Mouse (Mus musculus) hindbrain, embryonic 11.5 days (tissue): ENCODE measurements around the gene Olfr987. TPM values are rescaled to one million over a fixed set of nuclear protein-coding genes. Genes with fewer than 3 reads are reported as not detected.

ENCODE experiments used
- polyA plus RNA-seq: library from polyadenylated mRNA; unstranded; fragments of >200 nt; fragmentation: Nextera tagmentation; extraction: Ambion mirVana; gene quantifications from 2 replicates; pipeline ENCODE4 v1.2.1, GENCODE M21; 2014

Gene Olfr987
- polyA plus RNA-seq, 1 experiment from 2014 or later, result not detected

Other genes starting within 250 kb of the Olfr987 start
- 36.6 and 37.3 TPM in 2 replicates for gene Aplnr, start 203.1 kb downstream of the Olfr987 start, polyA plus RNA-seq
- gene Lrrc55, start 142.1 kb downstream of the Olfr987 start, polyA plus RNA-seq, result 1.1 and 2.3 TPM in 2 replicates
- not detected in 2 replicates for gene Olfr988, start 23.9 kb upstream of the Olfr987 start, polyA plus RNA-seq
- not detected in 2 replicates for gene Olfr992, start 70.2 kb upstream of the Olfr987 start, polyA plus RNA-seq
- not detected in 2 replicates for gene Olfr993, start 75.6 kb upstream of the Olfr987 start, polyA plus RNA-seq
- gene Olfr994, start 97.1 kb upstream of the Olfr987 start, polyA plus RNA-seq, result not detected in 2 replicates
- not detected in 2 replicates for gene Olfr995, start 104.3 kb upstream of the Olfr987 start, polyA plus RNA-seq
- gene 4833423E24Rik, start 179.7 kb upstream of the Olfr987 start, polyA plus RNA-seq, result 0.17 TPM in 1 of 2 replicates, not detected in the other
- gene Olfr996, start 239.9 kb upstream of the Olfr987 start, polyA plus RNA-seq, result not detected in 2 replicates
- gene Olfr998, start 249.6 kb upstream of the Olfr987 start, polyA plus RNA-seq, result not detected in 2 replicates